Mouse (Mus musculus): ENCODE measurements around the gene Ralgapa1.
"Not testable (repeated sequence)": the region's sequence is repeated elsewhere in the genome, so short reads cannot be mapped to it uniquely, and the experiment has no call there.

The Ralgapa1 gene

DNA sequence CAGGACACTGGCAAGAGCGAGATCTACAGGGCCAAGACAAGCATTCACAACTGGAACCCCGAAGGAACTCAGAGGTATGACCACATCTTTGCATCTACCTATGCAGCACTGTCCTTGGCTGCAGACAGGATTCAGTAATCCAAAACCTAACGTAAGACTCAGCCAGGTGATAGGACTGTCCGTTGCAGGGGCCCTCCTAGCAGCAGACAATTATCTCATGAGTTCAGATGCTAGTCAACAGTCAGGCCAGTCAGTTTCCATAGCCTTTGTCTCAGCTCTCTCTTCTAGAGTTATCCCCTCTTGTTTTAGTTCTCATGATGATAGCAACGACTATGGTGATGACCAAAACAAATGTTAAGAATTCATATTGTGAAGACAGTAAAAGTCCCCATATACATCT is 20.8 kb downstream of the Ralgapa1 start:
- DNase-seq (ENCODE audit: low spot score): no peak

DNA sequence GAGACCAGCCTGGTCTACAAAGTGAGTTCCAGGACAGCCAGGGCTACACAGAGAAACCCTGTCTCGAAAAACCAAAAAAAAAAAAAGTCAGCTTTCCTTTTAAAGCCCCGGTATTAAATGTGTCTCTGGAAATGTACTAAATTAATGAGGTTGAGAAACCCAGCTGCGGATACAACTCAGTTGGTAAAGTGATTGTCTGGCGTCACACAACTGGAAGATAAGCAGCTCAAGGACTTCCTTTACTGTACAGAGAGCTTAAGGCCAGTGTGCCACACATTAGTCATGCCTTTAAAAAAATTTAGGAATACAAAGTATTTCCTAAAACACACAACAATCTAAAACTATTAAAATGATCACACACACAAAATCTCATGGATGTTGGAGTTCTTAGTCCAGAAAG is 22.2 kb downstream of the Ralgapa1 start:
- no peak for DNase-seq (ENCODE audit: low spot score)

DNA sequence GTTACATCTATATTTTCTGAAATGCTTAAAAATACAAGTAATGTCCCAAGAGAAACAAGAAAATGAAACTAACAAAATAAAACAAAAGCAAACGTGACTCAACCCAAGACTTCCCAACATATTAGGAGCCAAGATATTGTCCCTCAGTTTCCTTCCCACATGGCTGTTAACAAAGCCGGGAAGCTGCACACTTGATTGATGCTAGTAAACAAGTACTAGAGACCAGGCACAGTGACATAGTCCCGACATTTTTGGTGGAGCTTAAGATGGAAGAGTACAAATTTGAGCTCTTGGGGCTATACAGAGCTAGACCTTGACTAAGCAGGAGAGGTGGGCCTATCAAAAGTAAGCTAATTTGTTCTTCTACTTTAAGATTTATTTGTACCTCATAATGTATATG is 23.9 kb downstream of the Ralgapa1 start:
- no peak for DNase-seq (ENCODE audit: low spot score)

DNA sequence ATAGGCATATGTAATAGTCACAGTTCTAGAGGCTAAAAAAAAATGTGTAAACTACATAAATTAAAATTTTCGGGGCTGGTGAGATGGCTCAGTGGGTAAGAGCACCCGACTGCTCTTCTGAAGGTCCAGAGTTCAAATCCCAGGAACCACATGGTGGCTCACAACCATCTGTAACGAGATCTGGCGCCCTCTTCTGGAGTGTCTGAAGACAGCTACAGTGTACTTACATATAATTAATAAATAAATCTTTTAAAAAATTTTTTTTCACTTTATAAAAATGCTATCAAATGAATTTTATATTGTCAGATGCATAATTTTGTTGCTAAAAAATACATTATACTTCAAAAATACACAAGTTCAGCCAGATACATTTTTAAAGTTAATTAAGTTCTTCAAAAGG is 26.5 kb downstream of the Ralgapa1 start:
- not testable (repeated sequence) for DNase-seq (ENCODE audit: low spot score)

DNA sequence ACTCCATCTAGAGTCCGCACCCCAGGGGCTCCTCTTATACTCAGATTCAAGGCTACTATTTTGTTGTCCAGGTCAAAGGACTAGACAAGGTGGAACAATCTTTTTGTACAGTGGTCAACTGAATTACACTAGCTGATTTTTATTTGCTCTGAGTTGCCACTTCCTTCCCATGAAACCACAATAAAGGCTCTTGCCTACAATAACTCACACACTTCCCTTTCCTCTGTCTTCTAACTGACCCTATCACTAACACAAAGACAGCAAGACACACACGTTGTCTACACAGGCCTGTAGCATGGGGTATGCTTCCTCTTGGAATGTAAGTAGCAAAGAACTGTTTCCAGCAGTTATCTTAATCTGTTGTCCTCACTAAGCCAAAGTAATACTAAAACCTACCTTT is 35.7 kb downstream of the Ralgapa1 start:
- no peak for DNase-seq (ENCODE audit: low spot score)

DNA sequence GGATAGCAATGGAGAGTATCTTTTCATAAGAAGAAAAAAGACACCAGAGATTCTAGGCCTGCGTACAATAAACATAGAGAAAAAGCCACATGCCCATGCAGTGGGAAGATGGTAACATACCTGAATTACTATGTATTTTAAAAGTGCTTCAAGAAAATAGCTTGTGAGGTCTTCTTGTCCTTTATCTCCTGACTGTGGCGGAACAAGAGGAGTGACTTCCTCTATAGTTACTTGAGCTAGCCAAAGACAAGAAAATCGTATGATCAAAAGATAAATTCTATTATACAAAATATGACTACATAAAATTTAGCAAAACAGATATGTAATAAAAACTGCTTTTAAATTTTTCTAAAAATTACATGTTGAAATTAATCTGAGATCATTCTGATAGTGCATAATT is 38.3 kb downstream of the Ralgapa1 start:
- no peak for DNase-seq (ENCODE audit: low spot score)

DNA sequence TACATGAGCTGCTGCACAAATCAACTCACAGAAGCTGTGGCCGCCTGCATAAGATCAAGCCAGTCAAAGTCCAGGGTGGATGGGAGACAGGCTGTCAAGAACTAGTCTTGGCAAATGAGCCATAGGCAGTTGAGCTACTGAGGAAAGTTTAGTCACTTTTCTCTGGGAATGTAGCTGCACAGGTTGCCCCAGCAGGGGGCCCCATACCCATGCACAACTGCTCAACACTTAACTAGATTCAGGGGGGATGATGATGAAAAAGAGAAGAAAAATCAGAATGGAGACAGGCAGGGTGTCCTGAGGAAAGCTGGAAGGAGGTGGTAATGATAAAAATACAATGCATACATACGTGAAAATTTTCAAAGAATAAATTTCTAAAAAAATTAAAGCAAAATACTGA is 42.7 kb downstream of the Ralgapa1 start:
- peak; percentile 16 for DNase-seq (ENCODE audit: low spot score)

DNA sequence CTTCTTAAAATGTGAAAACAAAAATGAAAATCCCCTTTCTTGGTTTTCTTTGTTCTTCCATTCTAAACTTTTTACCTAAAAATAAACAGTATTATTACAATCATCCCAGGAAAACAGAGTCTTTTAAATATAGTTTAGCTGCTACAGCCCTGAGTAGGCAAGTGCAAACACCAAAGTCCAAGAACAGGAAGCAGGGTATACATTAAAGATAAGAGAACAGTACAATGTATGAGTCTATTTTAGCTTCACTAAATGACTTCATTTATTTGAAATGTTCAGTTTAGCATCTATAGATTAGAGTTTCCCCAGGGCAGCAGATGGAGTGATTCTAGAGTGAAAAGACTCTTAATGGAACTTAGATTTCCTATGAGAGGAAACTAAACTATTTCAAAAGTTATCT is 43.6 kb downstream of the Ralgapa1 start:
- no peak for DNase-seq (ENCODE audit: low spot score)

DNA sequence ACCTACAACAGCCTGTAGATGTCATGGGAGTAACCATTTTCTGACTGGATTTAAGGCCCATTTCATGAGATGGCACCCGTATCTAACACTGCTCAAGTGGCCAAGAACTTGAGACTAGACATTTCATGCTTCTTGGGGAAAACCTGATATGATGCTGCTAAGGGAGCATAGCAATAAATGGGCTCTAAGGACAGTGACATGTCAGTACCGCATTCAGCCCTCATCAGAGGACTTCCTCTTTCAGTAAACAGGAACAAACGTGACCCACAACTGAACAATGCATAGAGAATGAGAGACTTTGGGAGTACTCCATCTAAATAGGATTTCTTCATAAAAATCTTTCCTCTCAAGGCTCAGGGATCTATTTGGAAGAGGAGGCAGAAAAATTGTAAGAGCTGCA is 46.7 kb downstream of the Ralgapa1 start:
- no peak for DNase-seq (ENCODE audit: low spot score)

DNA sequence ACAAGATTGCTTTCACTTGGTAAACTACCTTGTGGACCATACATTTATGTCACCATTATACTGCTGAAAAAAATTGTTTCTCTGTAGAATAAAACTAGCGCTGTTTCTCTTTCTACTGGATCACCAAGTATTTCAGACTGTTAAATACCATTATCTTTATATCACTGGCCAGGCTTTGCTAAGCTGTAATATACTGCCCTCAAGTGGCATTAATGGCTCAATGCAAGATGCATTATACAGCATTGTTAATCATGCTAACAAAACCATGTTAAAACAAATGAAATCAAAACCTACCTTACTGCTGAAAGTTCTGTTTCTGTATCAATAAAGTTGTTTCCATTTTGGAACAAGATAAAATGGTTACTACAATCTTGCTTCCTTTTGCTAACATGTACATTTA is 100.6 kb downstream of the Ralgapa1 start:
- DNase-seq (ENCODE audit: low spot score): no peak

DNA sequence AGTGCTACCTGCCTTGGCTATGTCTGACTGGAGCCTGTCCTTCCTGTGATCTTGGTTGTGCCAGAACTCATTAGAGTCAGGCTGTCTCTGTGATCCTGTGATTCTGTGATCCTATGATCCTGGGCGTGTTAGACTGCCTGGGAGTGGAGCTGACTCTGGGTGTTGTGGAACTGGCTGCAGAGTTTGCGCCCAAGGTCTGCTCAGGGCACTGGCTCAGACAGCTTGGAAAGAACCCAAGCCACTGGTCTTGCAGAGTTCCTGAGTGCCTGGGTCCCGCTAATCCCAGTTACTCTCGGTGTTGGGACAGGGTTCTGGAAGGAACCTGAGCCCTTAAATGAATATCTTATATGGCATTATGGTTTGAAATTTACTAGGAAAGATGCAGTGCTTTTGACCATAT is 115.1 kb downstream of the Ralgapa1 start:
- DNase-seq (ENCODE audit: low spot score): no peak

DNA sequence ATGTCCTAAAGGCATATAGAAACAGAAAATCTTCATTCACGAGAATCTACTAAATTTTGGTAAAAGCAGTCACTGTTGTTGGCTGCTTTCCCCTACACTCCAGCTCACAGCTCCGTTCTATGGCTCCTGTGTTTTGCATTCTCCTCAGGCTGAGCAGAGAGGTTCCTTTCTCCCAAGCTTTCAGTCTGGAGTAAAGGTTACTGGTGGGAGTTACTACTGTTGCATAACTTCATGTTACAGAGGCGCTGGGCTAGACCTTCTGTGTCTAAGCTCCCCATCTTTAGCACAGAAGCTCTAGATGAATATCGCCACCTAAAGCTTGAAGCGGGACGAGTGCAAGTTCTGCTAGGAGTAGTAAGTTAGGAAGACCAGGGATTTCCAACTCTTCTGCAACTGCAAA is 154.3 kb downstream of the Ralgapa1 start:
- no peak for DNase-seq (ENCODE audit: low spot score)

DNA sequence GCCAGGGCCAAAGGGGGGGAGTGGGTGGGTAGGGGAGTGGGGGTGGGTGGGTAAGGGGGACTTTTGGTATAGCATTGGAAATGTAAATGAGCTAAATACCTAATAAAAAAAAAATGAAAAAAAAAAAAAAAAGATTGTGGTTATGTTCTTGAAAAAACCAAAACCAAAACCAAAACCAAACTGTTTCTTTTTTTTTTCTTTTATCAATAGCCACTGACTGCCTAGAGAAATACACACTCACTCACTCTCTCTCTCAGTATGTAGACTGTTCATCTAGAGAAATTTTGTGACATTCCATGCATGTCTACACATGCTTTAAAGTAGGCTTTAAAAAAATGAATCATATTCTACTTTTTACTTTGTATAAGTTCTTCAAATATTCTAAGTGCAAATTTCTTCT is 157.8 kb downstream of the Ralgapa1 start:
- DNase-seq (ENCODE audit: low spot score): not testable (repeated sequence)

DNA sequence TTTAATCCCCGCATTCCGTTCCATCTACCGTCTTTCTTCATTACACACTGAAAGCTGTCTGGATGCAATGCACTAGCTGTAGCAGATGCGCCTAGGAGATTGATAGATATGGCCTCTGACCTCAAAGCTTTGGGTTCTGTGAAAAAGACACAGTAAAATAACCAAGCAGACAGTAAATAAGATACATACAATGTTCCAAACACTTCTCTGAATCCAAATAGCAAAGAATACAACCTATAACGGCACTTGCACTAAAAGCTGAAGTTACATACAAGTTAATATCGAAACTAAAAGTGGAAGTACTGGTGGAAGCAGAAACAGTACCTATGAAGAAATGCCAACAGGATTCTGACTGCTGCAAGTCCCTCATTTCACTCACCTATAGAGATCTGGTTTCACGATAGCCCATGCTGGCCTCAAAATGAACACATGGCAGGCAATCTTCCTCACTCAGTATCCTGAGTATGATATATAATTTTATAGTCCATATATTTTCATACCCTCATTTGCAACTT is 172.9 kb downstream of the Ralgapa1 start:
- DNase-seq (ENCODE audit: low spot score): no peak

DNA sequence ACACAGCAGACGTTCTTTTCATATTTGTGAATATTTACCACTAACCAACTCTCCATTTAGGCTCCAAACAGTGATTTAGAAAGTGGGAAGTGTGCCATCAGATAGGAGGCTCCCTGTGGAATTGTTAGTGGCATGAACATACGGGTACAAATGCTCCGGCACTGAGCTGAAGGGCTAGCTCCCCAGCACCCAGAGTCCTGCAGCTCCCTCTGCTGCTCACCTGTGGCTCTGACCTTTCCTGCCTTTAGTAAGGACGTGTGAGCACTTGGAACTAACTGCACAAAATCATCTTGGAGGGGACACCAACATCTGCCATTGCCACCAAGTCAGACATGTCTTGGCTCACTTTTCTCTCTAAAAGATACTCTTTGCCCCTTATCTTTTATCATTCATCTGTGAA is 194.3 kb downstream of the Ralgapa1 start:
- no peak for DNase-seq (ENCODE audit: low spot score)

DNA sequence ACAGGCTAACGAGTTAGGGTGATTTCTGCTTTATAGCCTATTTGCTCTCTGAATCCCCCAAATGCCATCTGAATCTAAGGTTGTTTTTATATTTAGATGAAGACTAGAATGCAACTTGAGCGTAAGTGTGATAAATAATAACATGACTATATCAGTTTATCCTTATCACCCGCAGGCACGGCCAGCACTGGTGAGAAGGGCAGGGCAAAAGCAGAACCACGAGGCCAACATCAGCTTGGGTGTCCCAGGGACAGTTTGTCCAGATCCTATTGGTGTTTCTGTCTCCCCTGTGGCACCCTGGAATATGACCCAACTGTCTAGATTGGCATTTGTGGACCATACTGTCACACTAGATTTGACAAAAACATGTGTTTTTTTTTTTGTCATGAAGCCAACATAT is 197.7 kb downstream of the Ralgapa1 start:
- no peak for DNase-seq (ENCODE audit: low spot score)

DNA sequence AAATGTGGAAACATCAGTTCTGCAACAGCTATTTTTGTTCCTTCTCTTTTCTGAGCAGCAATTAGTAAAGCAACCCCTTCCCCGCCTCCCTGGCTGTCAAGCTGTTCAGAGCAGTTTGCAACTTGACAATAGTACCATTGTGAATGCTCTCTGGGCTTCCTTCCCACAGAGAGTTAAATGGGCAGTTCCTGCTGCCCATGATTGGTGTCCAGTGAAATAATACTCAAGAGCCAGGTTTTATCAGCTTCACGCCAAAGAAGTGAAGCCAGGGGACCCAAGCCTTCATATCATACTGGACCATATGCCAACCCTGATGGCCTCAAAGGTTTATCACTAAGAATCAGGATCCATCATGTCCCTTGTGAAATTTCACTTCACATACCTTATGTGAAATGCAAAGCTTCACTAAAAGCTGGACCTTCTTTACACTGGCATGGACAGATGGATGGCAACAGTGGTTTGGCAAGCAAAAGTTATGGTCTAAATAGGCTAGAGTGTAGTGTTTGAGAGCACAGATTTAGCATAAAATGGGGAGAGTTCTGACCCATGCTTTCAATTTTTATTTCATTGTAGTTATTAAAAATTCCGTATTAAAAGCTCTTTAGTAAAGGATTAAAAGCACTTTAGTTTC is 198.2 kb downstream of the Ralgapa1 start:
- DNase-seq (ENCODE audit: low spot score): no peak

DNA sequence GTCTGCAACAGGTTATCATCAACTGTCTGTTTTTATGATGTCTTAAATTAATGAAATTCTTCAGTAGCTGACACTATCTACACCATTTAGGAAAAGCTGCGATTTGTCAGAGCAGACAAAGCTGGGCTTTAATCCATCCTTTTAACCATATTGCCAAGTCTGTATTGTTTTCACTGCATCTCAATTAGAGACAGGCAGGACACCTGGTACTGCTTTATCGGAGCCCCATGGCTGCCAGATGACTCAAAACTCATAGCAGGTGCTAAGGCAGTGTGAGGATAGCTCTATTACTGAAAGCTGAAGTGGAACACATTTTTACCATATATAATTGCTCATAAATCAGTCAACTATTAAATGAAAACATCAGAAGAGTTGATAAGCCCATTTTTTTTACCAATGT is 200.6 kb downstream of the Ralgapa1 start:
- DNase-seq (ENCODE audit: low spot score): no peak

DNA sequence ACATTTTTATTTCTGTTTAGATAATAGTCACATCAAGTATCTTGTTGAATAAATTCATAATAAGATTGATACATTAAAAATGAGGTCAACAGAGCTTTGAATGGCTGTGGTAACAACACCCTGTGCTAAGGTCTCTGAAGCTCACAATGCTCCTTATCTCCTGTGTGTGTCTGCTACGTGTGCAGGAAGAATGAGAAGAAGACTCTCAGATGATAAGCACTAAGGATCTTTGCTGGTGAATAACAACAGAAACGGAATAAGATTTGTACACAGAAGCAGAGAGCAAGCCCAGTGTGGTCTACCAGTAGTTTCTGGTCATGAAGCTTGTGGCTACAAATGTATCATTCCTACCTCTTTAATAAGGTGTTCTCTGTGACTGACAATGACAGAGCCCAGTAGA is 210.2 kb downstream of the Ralgapa1 start:
- DNase-seq (ENCODE audit: low spot score): no peak

DNA sequence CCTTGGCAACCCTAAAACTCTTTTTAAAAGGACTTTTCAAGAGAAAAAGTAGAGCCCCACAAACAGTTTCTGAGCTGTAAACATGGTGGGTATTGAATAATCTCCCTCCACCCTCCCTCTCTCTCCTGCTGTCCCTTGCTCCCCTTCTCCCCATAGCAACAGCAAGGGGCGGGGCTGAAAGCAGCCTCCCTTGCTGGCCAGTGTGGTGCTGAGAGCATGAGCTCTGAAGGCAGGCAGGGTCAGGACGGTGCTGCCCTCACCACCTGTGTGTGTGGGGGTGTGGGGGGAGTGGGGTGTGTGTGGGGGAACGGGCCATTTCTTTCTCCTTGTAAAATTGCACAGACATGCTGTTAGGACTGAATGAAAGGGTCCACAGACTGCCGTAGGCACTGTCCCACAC is 213.1 kb downstream of the Ralgapa1 start:
- no peak for DNase-seq (ENCODE audit: low spot score)

DNA sequence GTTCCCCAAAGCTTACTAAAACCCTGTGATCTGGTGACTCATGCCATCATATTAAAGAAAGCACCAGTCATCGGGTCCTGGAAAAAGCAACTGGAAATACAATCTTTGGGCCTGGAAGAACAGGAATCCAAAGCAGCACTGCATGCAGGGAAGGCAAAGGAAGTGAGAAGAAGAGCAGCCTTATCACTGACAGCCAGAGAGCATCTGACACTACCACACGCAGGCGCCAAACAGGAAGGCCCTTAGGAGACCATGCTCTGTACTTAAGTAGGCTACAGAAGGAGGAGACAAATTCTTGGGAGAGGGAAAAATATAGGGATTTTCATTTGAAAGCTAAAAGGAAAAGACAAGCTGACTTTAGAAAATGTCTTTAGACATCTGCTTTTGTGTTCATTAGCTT is 216.6 kb downstream of the Ralgapa1 start:
- no peak for DNase-seq (ENCODE audit: low spot score)

DNA sequence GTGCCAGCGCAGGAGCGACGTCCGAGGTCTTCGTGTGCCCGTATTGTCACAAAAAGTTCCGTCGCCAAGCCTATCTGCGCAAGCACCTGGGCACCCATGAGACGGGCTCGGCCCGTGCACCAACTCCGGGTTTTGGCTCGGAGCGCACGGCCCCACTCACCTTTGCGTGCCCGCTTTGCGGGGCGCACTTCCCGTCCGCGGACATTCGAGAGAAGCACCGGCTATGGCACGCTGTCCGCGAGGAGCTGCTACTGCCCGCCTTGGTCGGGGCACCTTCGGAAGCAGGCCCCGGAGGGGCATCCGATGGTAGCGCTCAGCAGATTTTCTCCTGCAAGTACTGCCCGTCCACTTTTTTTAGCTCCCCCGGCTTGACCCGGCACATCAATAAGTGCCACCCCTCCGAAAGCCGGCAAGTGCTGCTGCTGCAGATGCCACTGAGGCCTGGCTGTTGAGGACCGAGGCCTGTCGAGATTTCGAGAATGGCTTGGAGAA is 220.4 kb downstream of the Ralgapa1 start:
- no peak for DNase-seq (ENCODE audit: low spot score)

DNA sequence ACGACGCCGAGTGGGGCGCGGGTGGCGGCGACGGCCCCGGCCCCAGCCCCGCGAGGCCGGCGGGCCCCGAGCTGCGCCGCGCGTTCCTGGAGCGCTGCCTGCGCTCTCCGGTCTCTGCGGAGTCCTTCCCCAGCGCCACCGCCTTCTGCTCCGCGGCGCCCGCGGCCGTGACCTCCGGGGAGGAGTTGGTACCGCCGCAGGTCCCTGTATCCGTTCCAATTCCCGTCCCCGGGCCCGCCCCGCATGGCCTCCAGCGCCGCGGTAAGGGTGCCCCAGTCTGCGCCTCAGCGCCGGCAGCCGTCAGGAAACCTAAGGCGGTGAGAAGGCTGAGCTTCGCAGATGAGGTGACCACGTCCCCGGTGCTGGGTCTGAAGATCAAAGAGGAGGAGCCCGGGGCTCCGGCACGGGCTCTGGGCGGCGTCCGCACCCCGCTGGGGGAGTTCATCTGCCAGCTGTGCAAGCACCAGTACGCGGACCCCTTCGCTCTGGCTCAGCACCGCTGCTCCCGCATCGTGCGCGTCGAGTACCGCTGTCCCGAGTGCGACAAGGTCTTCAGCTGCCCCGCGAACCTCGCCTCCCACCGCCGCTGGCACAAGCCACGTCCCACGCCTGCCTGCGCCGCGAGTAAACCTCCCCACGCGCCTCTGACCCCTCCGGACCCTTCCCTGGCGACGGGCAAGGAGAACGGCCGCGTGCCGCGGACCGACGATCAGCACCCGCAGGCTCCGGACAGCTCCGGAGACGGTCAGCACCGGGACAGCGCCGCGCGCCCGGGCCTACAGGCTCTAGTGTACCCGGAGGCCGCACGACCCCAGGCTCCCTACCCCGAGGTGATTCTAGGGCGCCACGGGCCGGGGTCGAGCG is 221.1 kb downstream of the Ralgapa1 start:
- peak; percentile 53 for DNase-seq (ENCODE audit: low spot score)

Measured in urinary bladder, postnatal 14 days (tissue).